Mouse (Mus musculus) mouse trophoblast stem cell (cell line): ENCODE data around the gene Apol10b.
"Not testable (repeated sequence)": the region's sequence is repeated elsewhere in the genome, so short reads cannot be mapped to it uniquely, and the experiment has no call there.

ENCODE experiments used
- in situ Hi-C, 2 experiments: fragments of 300-500 bp; cut with MseI, MboI; formaldehyde crosslinking; loops; 2 replicates in 1 of 2; 3 replicates in 1 of 2; pipeline ENCODE4 v1.15.1; 2025

The Apol10b gene

GRCm38 (mm10) chr15:77595961-77596360 is at the start of gene Apol10b:
Apol10b (minus strand) TSS chr15:77596125.
- in situ Hi-C loops = no loop called here

DNA sequence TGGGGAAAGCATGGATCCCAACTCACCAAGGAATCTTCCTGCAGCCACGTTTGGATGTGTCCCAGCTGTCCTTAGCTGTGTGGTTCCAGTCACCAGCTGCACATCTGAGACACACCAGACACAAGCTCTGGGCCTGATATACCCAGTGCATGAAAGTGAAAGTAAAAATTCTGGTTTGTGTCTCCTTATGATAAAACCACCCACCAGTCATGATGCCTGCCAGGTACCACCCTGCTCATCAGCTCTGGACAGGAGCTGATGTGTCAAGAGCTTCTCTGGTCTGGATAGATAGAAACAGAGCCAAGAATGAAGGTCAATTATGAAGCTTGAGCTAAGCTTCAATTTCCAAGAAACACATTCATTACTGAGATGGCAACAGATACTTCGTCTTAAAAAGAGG is 47.3 kb upstream of the Apol10b start, which contains the start of gene Apol11b:
Gene Apol11b (minus strand): TSS at position 111 of the 400 bp plus-strand sequence.
- in situ Hi-C loops = not testable (repeated sequence)

DNA sequence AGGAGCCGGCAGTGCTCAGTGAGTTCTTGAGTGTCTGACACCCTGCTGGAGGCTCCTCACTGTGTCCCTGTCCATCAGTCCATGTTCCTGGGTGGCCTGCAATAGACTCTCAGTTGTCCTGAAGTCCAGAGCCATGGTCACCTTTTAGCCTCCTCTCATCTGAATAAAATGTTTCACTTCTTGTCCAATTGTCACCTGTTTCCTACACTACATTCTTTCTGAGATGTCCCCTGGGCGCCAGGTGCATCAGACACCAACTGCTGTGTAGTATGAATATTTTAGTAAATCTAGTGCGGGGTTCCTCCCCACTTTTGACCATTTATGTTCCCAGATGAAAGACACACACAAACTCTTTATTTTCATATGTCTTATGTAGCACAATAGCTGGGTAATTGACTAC is 33.9 kb upstream of the Apol10b start:
- in situ Hi-C loops = loop anchor here (5.0 kb wide), 1 partner anchor 108 kb away; no protein-coding TSS in a partner anchor

DNA sequence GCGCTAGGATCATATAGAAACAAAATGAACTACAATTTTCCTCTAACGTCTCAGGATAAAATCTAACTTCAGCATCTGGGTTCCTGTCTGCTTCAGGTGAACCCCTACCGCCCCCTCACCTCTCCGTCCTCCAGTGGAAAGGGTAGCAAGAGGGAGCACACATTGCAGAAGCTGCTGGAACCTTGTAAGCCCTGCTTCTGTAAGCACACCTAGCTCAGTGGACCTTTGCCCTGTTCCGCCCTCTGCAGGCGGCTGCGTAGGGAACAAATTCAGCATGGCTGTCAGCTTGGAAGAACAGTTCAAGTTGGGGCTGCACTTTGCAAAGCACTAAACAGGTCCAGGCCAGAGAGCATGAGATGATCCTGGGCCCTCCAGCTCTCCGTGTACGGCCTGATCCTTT is 32.7 kb upstream of the Apol10b start:
- in situ Hi-C loops = not testable (repeated sequence)

DNA sequence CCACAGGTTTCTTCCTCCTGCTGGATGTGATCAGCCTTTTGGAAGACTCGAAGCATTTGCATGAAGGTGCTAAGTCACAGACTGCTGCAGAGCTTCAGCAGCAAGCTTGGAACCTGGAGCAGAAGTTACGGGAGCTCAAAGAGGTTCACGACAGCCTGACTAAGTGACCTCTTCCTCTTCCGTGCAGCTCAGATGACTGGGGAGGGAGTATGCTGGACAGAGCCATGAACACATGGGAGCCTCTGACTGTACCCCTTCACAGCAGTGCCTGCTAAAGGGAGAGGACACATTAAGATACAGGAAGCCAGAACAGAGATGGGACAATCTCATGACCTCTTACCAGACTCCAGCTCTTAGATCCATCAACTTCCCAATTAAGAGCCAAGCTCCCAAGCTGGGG is 30.5 kb upstream of the Apol10b start:
- in situ Hi-C loops = not testable (repeated sequence)

- in situ Hi-C loops = no loop called here
Observed at GRCm38 (mm10) chr15:77624710-77625109, 28.8 kb upstream of the Apol10b start.

DNA sequence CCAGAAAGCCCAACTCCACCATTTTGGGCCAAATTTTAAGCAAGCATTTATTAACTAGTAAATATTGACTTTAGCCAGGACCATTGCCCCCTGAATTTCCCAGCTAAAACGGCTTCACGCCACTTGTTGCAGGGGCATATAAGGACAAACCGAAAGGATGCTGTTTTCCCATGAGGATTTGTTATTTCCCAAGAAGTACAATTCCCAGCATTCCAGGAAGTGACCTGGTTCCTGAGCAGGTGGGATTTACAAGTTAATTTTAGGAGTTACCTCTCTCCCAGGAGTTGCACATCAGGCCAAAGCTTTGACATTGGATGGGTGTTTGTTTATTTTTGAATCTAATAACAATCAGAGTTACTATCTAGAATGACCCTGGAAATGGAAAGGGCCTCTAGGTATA is 10.1 kb upstream of the Apol10b start:
- in situ Hi-C loops = loop anchor here (10.0 kb wide), 1 partner anchor 61 kb away; no protein-coding TSS in a partner anchor

DNA sequence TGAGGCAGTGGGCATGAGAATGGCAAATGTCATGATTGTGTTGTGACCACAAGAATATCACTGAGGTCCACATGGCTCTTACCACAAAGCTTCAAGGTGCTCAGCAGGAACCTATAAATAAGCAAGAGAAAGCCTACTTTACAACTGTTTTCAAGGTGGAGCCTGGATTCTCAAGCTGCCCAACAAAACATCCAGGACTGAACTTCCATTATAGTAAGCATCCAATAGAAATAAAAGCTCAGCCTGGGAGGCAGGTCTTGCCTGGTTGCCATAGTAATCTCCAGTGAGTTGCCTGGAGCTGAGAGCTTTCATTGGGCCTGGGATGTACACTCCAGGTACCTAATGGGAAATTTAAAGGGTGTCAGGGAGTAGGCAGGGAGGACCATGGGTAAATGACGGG is 3.0 kb upstream of the Apol10b start, which contains the start of gene Gm36245:
Gene Gm36245 (plus strand): TSS at position 301 of the 400 bp plus-strand sequence.
- in situ Hi-C loops = no loop called here

DNA sequence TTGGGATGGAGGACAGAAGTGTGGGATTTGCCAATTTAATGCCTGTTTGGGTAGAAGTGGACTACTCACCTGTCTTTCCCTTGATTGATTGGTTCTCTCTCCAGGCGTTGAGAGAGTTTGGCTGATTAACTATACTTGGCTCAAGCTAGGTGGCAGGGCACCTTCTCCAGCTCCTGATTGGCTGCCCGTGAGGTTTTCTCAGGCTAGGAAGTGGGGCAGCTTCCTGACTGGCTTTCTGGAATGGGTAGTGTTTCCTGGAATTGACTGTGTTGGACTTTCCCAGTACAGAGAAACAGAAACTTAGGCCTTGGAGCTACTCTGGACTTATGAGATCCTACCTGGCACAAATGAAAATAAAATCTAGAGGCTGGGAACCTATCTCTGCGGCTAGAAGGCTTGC is 2.5 kb upstream of the Apol10b start:
- in situ Hi-C loops = no loop called here

GRCm38 (mm10) chr15:77593557-77593956 is 2.4 kb downstream of the Apol10b start:
- in situ Hi-C loops = no loop called here

- in situ Hi-C loops = no loop called here
Observed at GRCm38 (mm10) chr15:77590881-77591280, 5.0 kb downstream of the Apol10b start.

DNA sequence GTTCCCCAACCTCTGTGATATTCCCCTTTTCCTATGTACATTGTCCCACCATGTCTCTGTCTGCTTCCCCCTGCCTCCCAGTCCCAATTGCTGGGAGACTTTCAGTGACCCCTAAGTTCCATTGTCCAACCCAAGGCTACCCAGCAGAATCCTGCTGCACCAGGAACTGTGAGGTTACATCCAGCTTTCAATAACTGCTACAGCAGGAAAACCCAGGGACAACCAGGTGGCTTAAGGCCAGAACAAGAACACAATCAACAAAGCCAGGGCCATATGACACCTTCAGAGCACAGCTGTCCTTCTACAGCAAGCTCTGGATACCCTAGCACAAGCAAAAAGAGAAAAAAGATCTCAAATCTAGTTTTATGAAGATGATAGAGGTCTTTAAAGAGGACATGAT is 6.9 kb downstream of the Apol10b start:
- in situ Hi-C loops = no loop called here

- in situ Hi-C loops = no loop called here
Observed at GRCm38 (mm10) chr15:77587026-77587425, 8.9 kb downstream of the Apol10b start.

- in situ Hi-C loops = no loop called here
Observed at GRCm38 (mm10) chr15:77581681-77582080, 14.2 kb downstream of the Apol10b start.

GRCm38 (mm10) chr15:77579311-77579710 is 16.6 kb downstream of the Apol10b start:
- in situ Hi-C loops = no loop called here

DNA sequence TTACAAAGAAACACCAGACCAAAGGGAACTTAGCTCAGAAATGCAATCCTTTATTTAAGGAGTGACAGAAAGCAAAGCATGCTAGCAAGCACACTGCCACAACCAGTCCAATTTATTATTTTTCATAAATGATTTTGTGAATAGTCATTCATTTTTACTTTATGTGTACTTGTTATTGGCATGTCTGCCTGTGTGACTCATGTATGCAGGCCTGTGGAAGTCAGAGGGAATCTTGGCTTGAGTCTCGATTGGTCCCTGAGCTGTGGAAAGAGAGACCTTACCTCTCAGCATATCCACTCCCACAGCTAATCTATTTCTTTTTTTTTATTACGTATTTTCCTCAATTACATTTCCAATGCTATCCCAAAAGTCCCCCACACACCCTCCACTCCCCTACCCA is 17.1 kb downstream of the Apol10b start:
- in situ Hi-C loops = no loop called here

DNA sequence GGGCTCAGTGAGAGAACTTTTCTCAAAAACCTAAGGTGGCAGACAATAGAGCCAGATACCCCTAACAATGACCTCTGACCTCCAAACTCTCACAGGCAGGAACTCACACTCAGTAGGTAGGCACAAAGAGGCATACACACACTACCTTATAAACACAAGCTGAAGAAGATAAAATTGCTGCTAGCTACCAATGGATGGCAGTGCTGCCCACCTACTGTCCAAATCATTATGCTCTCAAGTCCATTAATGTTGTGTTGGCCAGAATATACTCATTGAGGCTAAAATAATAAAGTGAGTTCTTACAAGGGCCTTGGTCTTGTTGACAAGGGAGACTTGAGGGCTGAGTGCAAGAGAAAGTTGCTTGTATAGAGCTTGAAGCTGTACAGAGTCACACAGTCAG is 32.7 kb downstream of the Apol10b start:
- in situ Hi-C loops = no loop called here

- in situ Hi-C loops = no loop called here
Observed at GRCm38 (mm10) chr15:77561792-77562191, 34.1 kb downstream of the Apol10b start, which contains the start of gene 1700025B11Rik. 1700025B11Rik (minus strand) TSS chr15:77561892.

GRCm38 (mm10) chr15:77539221-77539620 is 56.7 kb downstream of the Apol10b start:
- in situ Hi-C loops = not testable (repeated sequence)
